Mouse (Mus musculus): ENCODE results near the gene Ccndbp1.
A peak's percentile ranks its signal among the peaks of the same experiment; 100 is the strongest.

DNA sequence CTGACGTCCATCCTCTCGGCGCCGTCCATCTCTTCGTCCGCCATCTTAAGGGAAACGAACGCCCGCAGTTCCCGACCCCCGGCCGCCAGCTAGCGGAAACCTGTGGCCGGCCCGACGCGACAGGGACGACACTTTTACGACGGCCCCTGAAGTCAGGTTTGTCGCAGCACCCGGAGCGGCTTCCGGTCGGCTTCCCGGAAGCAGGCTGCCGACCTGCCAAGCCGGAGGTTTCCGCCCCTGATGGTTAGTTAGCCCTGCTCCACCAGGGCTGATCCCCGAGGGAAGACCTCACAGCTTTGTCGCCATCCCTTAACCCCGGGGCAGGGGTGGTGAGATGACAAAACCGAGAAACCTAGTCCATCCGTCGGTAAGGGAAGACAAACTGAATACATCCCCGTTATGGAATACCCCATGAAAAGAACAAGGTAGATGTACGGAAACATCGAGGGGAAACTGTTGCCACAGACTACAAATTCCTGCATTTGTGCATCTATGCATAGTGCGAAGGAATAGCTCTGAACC is 37.6 kb upstream of the Ccndbp1 start, which contains the start of gene Ubr1:
- TF ChIP-seq USF1 (IDR thresholded peaks at IDR 0.05; ENCODE audit: low read depth, low read length): no peak
- peak; percentile 67; the same call in 1 of the 2 replicates for TF ChIP-seq MEF2A (IDR thresholded peaks at IDR 0.05; ENCODE audit: borderline replicate concordance, low read depth, low read length)
- TF ChIP-seq ZKSCAN1 (IDR thresholded peaks at IDR 0.05; ENCODE audit: borderline replicate concordance, low read depth, low read length): no peak
- no peak for TF ChIP-seq CHD1 (IDR thresholded peaks at IDR 0.05; ENCODE audit: low read depth, low read length)

Data from CH12.LX (cell line).